Comparison of ENCODE assay signal across 8 mouse cellular contexts in genomic region chr4:44173177-44173576, GRCm38 (mm10).
DNase-seq lines count a peak whose midpoint lies in the region; ATAC-seq and TF ChIP-seq lines count a peak whose summit lies in the region.

No protein-coding gene starts in this region.

- peak; percentile 88 for TF ChIP-seq RAD21 in CH12.LX (IDR thresholded peaks at IDR 0.05; ENCODE audit: low read depth, low read length)

- in situ Hi-C loops in CH12.LX (cut with MboI; ENCODE audit: low pct_ligation_motif_present, low pct_unique_long_range_greater_than_20kb, low sequenced_read_pairs) = no loop called here

- DNase-seq in forebrain, embryonic 11.5 days (ENCODE audit: low spot score) = peak; percentile 67
- peak; percentile 77 for DNase-seq in CH12.LX (ENCODE audit: extremely low read depth)
- DNase-seq in c-Kit-positive CD71-negative TER-119-negative erythroid progenitor cells, embryonic 14.5 days (ENCODE audit: low read depth) = peak; percentile 63
- DNase-seq in fibroblast of lung, adult 2 months (ENCODE audit: low read depth) = peak; percentile 37
- peak; percentile 61 for DNase-seq in kidney, postnatal 10 days
- DNase-seq in lung, postnatal 10 days = peak; percentile 72
- peak; percentile 57 to 66 for DNase-seq in spleen, adult 2 months (ENCODE audit: low read depth in 1 of 2, low spot score in 2 of 2)

- dilution Hi-C loops in CH12.LX (cut with MboI; ENCODE audit: extremely low pct_ligation_motif_present, extremely low pct_unique_long_range_greater_than_20kb, low sequenced_read_pairs) = no loop called here

- peak; percentile 56 to 85 for TF ChIP-seq CTCF in CH12.LX (conservative IDR thresholded peaks at IDR 0.05 in 1 of 2, IDR thresholded peaks at IDR 0.05 in 1 of 2; ENCODE audit: low read depth in 2 of 2, low read length in 2 of 2)
- peak; percentile 54; the same call in 1 of the 2 replicates for TF ChIP-seq CTCF in spleen, adult 2 months (IDR thresholded peaks at IDR 0.05; ENCODE audit: extremely low read depth, insufficient read depth, insufficient read length, insufficient replicate concordance)

- H3K4me1 ChIP-seq in forebrain, embryonic 11.5 days (replicated peaks; ENCODE audit: control insufficient read depth, insufficient read depth, low read length) = no peaks in the 10 kb centered on the region; the same call in 1 of the 2 replicates
- no peaks in the 10 kb centered on the region; the same call in 1 of the 2 replicates for H3K4me1 ChIP-seq in forebrain, embryonic 16.5 days (replicated peaks; ENCODE audit: control insufficient read depth, insufficient read depth, low read length)
- peaks cover 0 to 12% of the 10 kb centered on the region in 2 experiments; a peak in 2 of 4 replicates for H3K4me1 ChIP-seq in CH12.LX (ENCODE audit: control insufficient read depth in 1 of 2, insufficient read depth in 2 of 2)
- H3K4me1 ChIP-seq in spleen, adult 2 months (ENCODE audit: control insufficient read depth, insufficient read depth, insufficient read length) = peaks cover 4% of the 10 kb centered on the region; the same call in 1 of the 2 replicates

- H3K36me3 ChIP-seq in forebrain, embryonic 11.5 days (ENCODE audit: control insufficient read depth, insufficient read depth, low read length) = no peaks in the 10 kb centered on the region
- no peaks in the 10 kb centered on the region for H3K36me3 ChIP-seq in forebrain, embryonic 16.5 days (ENCODE audit: control insufficient read depth, insufficient read depth)
- no peaks in the 10 kb centered on the region for H3K36me3 ChIP-seq in CH12.LX (replicated peaks in 1 of 2; ENCODE audit: control insufficient read depth in 1 of 2, insufficient read depth in 1 of 2, low read length in 1 of 2)
- no peaks in the 10 kb centered on the region for H3K36me3 ChIP-seq in spleen, adult 2 months (ENCODE audit: control insufficient read depth, insufficient read depth, low read length)

- TF ChIP-seq POLR2A in CH12.LX (IDR thresholded peaks at IDR 0.05; ENCODE audit: low read depth, low read length) = no peak
- no peak for TF ChIP-seq POLR2A in spleen, adult 2 months (IDR thresholded peaks at IDR 0.05; ENCODE audit: low read depth, low read length)

- no peaks in the 10 kb centered on the region for H3K79me2 ChIP-seq in CH12.LX (replicated peaks; ENCODE audit: control insufficient read depth, extremely low read depth, insufficient read depth, poor library complexity, severe bottlenecking)

- H3K4me3 ChIP-seq in forebrain, embryonic 11.5 days (ENCODE audit: low read depth, low read length) = no peak overlapping the region
- H3K4me3 ChIP-seq in forebrain, embryonic 16.5 days (replicated peaks; ENCODE audit: low read length) = no peak overlapping the region
- H3K4me3 ChIP-seq in CH12.LX (replicated peaks in 1 of 3; ENCODE audit: low read depth in 2 of 3, low read length in 2 of 3, poor library complexity in 1 of 3) = no peak overlapping the region
- H3K4me3 ChIP-seq in spleen, adult 2 months (ENCODE audit: extremely low read depth, insufficient read depth, insufficient read length) = no peak overlapping the region

- TF ChIP-seq EP300 in CH12.LX (IDR thresholded peaks at IDR 0.05; ENCODE audit: low read length) = no peak

- no peak overlapping the region for H3K4me2 ChIP-seq in forebrain, embryonic 11.5 days (ENCODE audit: low read depth, low read length, severe bottlenecking)
- H3K4me2 ChIP-seq in forebrain, embryonic 16.5 days (ENCODE audit: low read length) = no peak overlapping the region
- H3K4me2 ChIP-seq in CH12.LX (ENCODE audit: insufficient read depth, low read depth, poor library complexity, severe bottlenecking) = no peak overlapping the region

- WGBS in forebrain, embryonic 11.5 days = 0% methylated on average over 1 of the region's 1 CpGs
- 0% methylated on average over 1 of the region's 1 CpGs for WGBS in forebrain, embryonic 16.5 days
- 3% methylated on average over 1 of the region's 1 CpGs for WGBS in spleen, adult 2 months

- H3K9ac ChIP-seq in forebrain, embryonic 11.5 days (ENCODE audit: low read length) = no peak overlapping the region
- no peak overlapping the region for H3K9ac ChIP-seq in forebrain, embryonic 16.5 days (replicated peaks; ENCODE audit: low read depth, low read length)
- H3K9ac ChIP-seq in CH12.LX (ENCODE audit: insufficient read depth, low read depth) = no peak overlapping the region

- no peak overlapping the region for H3K27ac ChIP-seq in forebrain, embryonic 11.5 days (ENCODE audit: low read depth, low read length)
- H3K27ac ChIP-seq in forebrain, embryonic 16.5 days (ENCODE audit: low read length) = no peak overlapping the region
- H3K27ac ChIP-seq in CH12.LX (ENCODE audit: insufficient read depth, low read depth) = no peak overlapping the region
- H3K27ac ChIP-seq in spleen, adult 2 months (ENCODE audit: insufficient read depth, low read length) = no peak overlapping the region

- no peaks in the 10 kb centered on the region for H3K9me3 ChIP-seq in forebrain, embryonic 11.5 days (ENCODE audit: control insufficient read depth, low read length)
- no peaks in the 10 kb centered on the region for H3K9me3 ChIP-seq in forebrain, embryonic 16.5 days (ENCODE audit: control insufficient read depth, low read length)
- no peaks in the 10 kb centered on the region for H3K9me3 ChIP-seq in CH12.LX (replicated peaks; ENCODE audit: low read length)

- no peaks in the 10 kb centered on the region for H3K27me3 ChIP-seq in forebrain, embryonic 11.5 days (ENCODE audit: control insufficient read depth, insufficient read depth, low read length)
- H3K27me3 ChIP-seq in forebrain, embryonic 16.5 days (replicated peaks; ENCODE audit: control insufficient read depth, insufficient read depth, low read length) = no peaks in the 10 kb centered on the region
- H3K27me3 ChIP-seq in CH12.LX (replicated peaks) = no peaks in the 10 kb centered on the region
- H3K27me3 ChIP-seq in spleen, adult 2 months (ENCODE audit: control insufficient read depth, insufficient read depth, low read length) = no peaks in the 10 kb centered on the region

- no peak for ATAC-seq in forebrain, embryonic 11.5 days (replicated peaks; ENCODE audit: low FRiP score)
- ATAC-seq in forebrain, embryonic 16.5 days = no peak; the same call in 1 of the 2 replicates

TF ChIP-seq in CH12.LX, 34 proteins besides CTCF, POLR2A, EP300 and RAD21:
- peak; percentile 71 for TF ChIP-seq SMC3 (IDR thresholded peaks at IDR 0.05; ENCODE audit: low read depth, low read length)
- no peak for TF ChIP-seq E2F4 (IDR thresholded peaks at IDR 0.05; ENCODE audit: insufficient replicate concordance, low read depth, low read length)
